Comparison of ENCODE assay signal across 8 mouse cellular contexts in genomic region chr8:111742261-111743037, GRCm38 (mm10). TPM values are rescaled to one million over a fixed set of nuclear protein-coding genes. Genes with fewer than 3 reads are reported as not detected.
DNase-seq lines count a peak whose midpoint lies in the region; ATAC-seq and TF ChIP-seq lines count a peak whose summit lies in the region.

No protein-coding gene starts in this region.

- H3K4me2 ChIP-seq in embryonic facial prominence, embryonic 14.5 days (ENCODE audit: low read depth, low read length) = peak overlapping the region; percentile 76
- peak overlapping the region; percentile 80 for H3K4me2 ChIP-seq in intestine, postnatal 0 days (replicated peaks; ENCODE audit: low read depth)
- H3K4me2 ChIP-seq in liver, embryonic 15.5 days = peak overlapping the region; percentile 58

- peaks cover 1% of the 10 kb centered on the region; the same call in 1 of the 2 replicates for H3K4me1 ChIP-seq in erythroblast, embryonic 14.5 days (ENCODE audit: control insufficient read depth)
- peaks cover 10 to 40% of the 10 kb centered on the region in 2 experiments for H3K4me1 ChIP-seq in ES-E14 (ENCODE audit: control insufficient read depth in 2 of 2, insufficient read depth in 2 of 2, low read length in 2 of 2, poor library complexity in 1 of 2)
- peaks cover 51% of the 10 kb centered on the region for H3K4me1 ChIP-seq in embryonic facial prominence, embryonic 14.5 days (ENCODE audit: control insufficient read depth, insufficient read depth, low read length)
- peaks cover 31% of the 10 kb centered on the region for H3K4me1 ChIP-seq in intestine, postnatal 0 days (replicated peaks; ENCODE audit: control insufficient read depth, insufficient read depth, low read length)
- H3K4me1 ChIP-seq in liver, embryonic 15.5 days (replicated peaks) = peaks cover 43% of the 10 kb centered on the region

- H3K27ac ChIP-seq in ES-E14 (ENCODE audit: insufficient read depth, low read depth, low read length, poor library complexity, severe bottlenecking) = no peak overlapping the region
- H3K27ac ChIP-seq in embryonic facial prominence, embryonic 14.5 days (replicated peaks; ENCODE audit: low read depth, low read length) = peak overlapping the region; percentile 77; the same call in 1 of the 2 replicates
- H3K27ac ChIP-seq in intestine, postnatal 0 days (ENCODE audit: low read depth, low read length) = peak overlapping the region; percentile 95
- H3K27ac ChIP-seq in liver, embryonic 15.5 days (replicated peaks) = peak overlapping the region; percentile 34

- peak overlapping the region; percentile 53 for H3K4me3 ChIP-seq in erythroblast, embryonic 14.5 days (replicated peaks)
- peak overlapping the region; percentile 78 to 88 for H3K4me3 ChIP-seq in ES-E14 (ENCODE audit: insufficient read depth in 1 of 2, low read depth in 1 of 2, low read length in 2 of 2, poor library complexity in 1 of 2, severe bottlenecking in 1 of 2)
- H3K4me3 ChIP-seq in embryonic facial prominence, embryonic 14.5 days (ENCODE audit: low read depth, low read length) = peak overlapping the region; percentile 89
- peak overlapping the region; percentile 88 for H3K4me3 ChIP-seq in intestine, postnatal 0 days (ENCODE audit: low read depth, low read length)
- peak overlapping the region; percentile 60 for H3K4me3 ChIP-seq in liver, embryonic 15.5 days (replicated peaks)

- peak overlapping the region; percentile 82 for H3K9ac ChIP-seq in ES-E14 (ENCODE audit: insufficient read depth, low read depth, low read length, poor library complexity, severe bottlenecking)
- H3K9ac ChIP-seq in embryonic facial prominence, embryonic 14.5 days (ENCODE audit: low read depth, low read length) = peak overlapping the region; percentile 95
- H3K9ac ChIP-seq in intestine, postnatal 0 days (ENCODE audit: low read depth, low read length) = peak overlapping the region; percentile 85
- peak overlapping the region; percentile 55; the same call in 1 of the 2 replicates for H3K9ac ChIP-seq in liver, embryonic 15.5 days

- in situ Hi-C loops in ES-E14 (cut with MboI; ENCODE audit: low sequenced_read_pairs in 2 of 2, unreplicated experiment in 2 of 2) = no loop called here

- H3K36me3 ChIP-seq in erythroblast, embryonic 14.5 days (ENCODE audit: control insufficient read depth) = no peaks in the 10 kb centered on the region; the same call in 1 of the 2 replicates
- H3K36me3 ChIP-seq in ES-E14 (ENCODE audit: control insufficient read depth, insufficient read depth, low read length, poor library complexity, severe bottlenecking) = peaks cover 3% of the 10 kb centered on the region; the same call in 1 of the 2 replicates
- H3K36me3 ChIP-seq in embryonic facial prominence, embryonic 14.5 days (ENCODE audit: control insufficient read depth, insufficient read depth, low read length) = no peaks in the 10 kb centered on the region
- no peaks in the 10 kb centered on the region for H3K36me3 ChIP-seq in intestine, postnatal 0 days (ENCODE audit: control insufficient read depth, insufficient read depth)
- H3K36me3 ChIP-seq in liver, embryonic 15.5 days (replicated peaks) = no peaks in the 10 kb centered on the region

- TF ChIP-seq CTCF in intestine, postnatal 0 days (IDR thresholded peaks at IDR 0.05; ENCODE audit: low read depth) = no peak

- H3K27me3 ChIP-seq in erythroblast, embryonic 14.5 days (ENCODE audit: control insufficient read depth) = peaks cover 71% of the 10 kb centered on the region
- no peaks in the 10 kb centered on the region for H3K27me3 ChIP-seq in embryonic facial prominence, embryonic 14.5 days (replicated peaks; ENCODE audit: control insufficient read depth, insufficient read depth, low read length)
- H3K27me3 ChIP-seq in intestine, postnatal 0 days (replicated peaks; ENCODE audit: control insufficient read depth, insufficient read depth, low read length) = no peaks in the 10 kb centered on the region
- H3K27me3 ChIP-seq in liver, embryonic 15.5 days = peaks cover 93% of the 10 kb centered on the region

- no peak for ATAC-seq in erythroblast, adult 5-6 weeks (replicated peaks; ENCODE audit: low FRiP score, poor library complexity, severe bottlenecking)
- ATAC-seq in embryonic facial prominence, embryonic 14.5 days (ENCODE audit: low read depth) = no peak
- ATAC-seq in intestine, postnatal 0 days = no peak
- ATAC-seq in liver, embryonic 15.5 days (ENCODE audit: insufficient read depth) = peak; percentile 36
- no peak for ATAC-seq in frontal cortex, adult (ENCODE audit: low TSS enrichment)

- no peaks in the 10 kb centered on the region for H3K9me3 ChIP-seq in erythroblast, embryonic 14.5 days (ENCODE audit: control insufficient read depth, low read length)
- H3K9me3 ChIP-seq in ES-E14 (ENCODE audit: control insufficient read depth, insufficient read depth, low read depth, low read length) = no peaks in the 10 kb centered on the region
- H3K9me3 ChIP-seq in embryonic facial prominence, embryonic 14.5 days (ENCODE audit: control insufficient read depth, low read length) = no peaks in the 10 kb centered on the region
- H3K9me3 ChIP-seq in intestine, postnatal 0 days (ENCODE audit: control insufficient read depth) = no peaks in the 10 kb centered on the region
- H3K9me3 ChIP-seq in liver, embryonic 15.5 days (replicated peaks) = no peaks in the 10 kb centered on the region

- no peak for DNase-seq in ES-E14 (ENCODE audit: low read depth, low spot score)
- no peak for DNase-seq in embryonic facial prominence, embryonic 14.5 days (ENCODE audit: low spot score)
- DNase-seq in c-Kit-positive CD71-positive TER-119-positive erythroid progenitor cells, embryonic 14.5 days (ENCODE audit: low spot score) = no peak

- 14% methylated on average over 11 of the region's 11 CpGs for WGBS in embryonic facial prominence, embryonic 14.5 days
- WGBS in intestine, postnatal 0 days = 28% methylated on average over 11 of the region's 11 CpGs
- 36% methylated on average over 11 of the region's 11 CpGs for WGBS in liver, embryonic 15.5 days (ENCODE audit: insufficient replicate concordance)

TF ChIP-seq in ES-E14, 5 proteins besides CTCF, POLR2A, EP300 and RAD21:
- no peak for TF ChIP-seq CHD2 (IDR thresholded peaks at IDR 0.05; ENCODE audit: low read depth, low read length)
- TF ChIP-seq ZC3H11A (IDR thresholded peaks at IDR 0.05; ENCODE audit: borderline replicate concordance, low read depth, low read length) = no peak
- TF ChIP-seq MAFK (IDR thresholded peaks at IDR 0.05; ENCODE audit: insufficient read depth, low read depth, low read length) = peak; percentile 72; the same call in 1 of the 2 replicates
- no peak for TF ChIP-seq HCFC1 (IDR thresholded peaks at IDR 0.05; ENCODE audit: borderline replicate concordance, insufficient read depth, low read length)
- no peak for TF ChIP-seq ZNF384 (IDR thresholded peaks at IDR 0.05; ENCODE audit: low read depth, low read length)

RNA-seq across cellular contexts. Expression of gene Bcar1, which starts 1.2 kb away (rescaled TPM):
- polyA plus RNA-seq in erythroblast, embryonic 14.5 days (2012) = 0.05 and 0.07 TPM in 2 replicates
- total RNA-seq in erythroblast, adult 5-6 weeks (2015; ENCODE audit: low replicate concordance) = not detected in 2 replicates
- not detected in 2 replicates for total RNA-seq in erythroblast, adult 5-6 weeks (2017; ENCODE audit: low replicate concordance)
- total RNA-seq in ES-E14 (2012; rRNA removed) = 52.9 and 72.6 TPM in 2 replicates
- 34.9 and 35.3 TPM in 2 replicates for polyA plus RNA-seq in embryonic facial prominence, embryonic 14.5 days (2014; fragmentation: Nextera tagmentation; extraction: Ambion mirVana)
- 38.8 and 41.1 TPM in 2 replicates for polyA plus RNA-seq in intestine, postnatal 0 days (2015; fragmentation: Nextera tagmentation; extraction: Ambion mirVana)
- polyA plus RNA-seq in liver, embryonic 15.5 days (2015; fragmentation: Nextera tagmentation; extraction: Ambion mirVana) = 7.8 and 10.2 TPM in 2 replicates

RNA-seq across cellular contexts. Expression of gene Ctrb1, which starts 51.6 kb away (rescaled TPM):
- polyA plus RNA-seq in erythroblast, embryonic 14.5 days (2012) = not detected in 2 replicates
- not detected in 2 replicates for total RNA-seq in erythroblast, adult 5-6 weeks (2015; ENCODE audit: low replicate concordance)
- total RNA-seq in erythroblast, adult 5-6 weeks (2017; ENCODE audit: low replicate concordance) = not detected in 2 replicates
- 0.22 and 0.48 TPM in 2 replicates for total RNA-seq in ES-E14 (2012; rRNA removed)
- polyA plus RNA-seq in embryonic facial prominence, embryonic 14.5 days (2014; fragmentation: Nextera tagmentation; extraction: Ambion mirVana) = not detected in 2 replicates
- polyA plus RNA-seq in intestine, postnatal 0 days (2015; fragmentation: Nextera tagmentation; extraction: Ambion mirVana) = 75.8 and 118 TPM in 2 replicates
- 3.0 and 32.8 TPM in 2 replicates for polyA plus RNA-seq in liver, embryonic 15.5 days (2015; fragmentation: Nextera tagmentation; extraction: Ambion mirVana)
